Mouse (Mus musculus) neural tube, embryonic 13.5 days (tissue): ENCODE results near the gene Hydin. TPM values are rescaled to one million over a fixed set of nuclear protein-coding genes. Genes with fewer than 3 reads are reported as not detected.
A peak's percentile ranks its signal among the peaks of the same experiment; 100 is the strongest.

Experiments used
- ATAC-seq: fragments of 200-750 bp; cut with Nextera tagmentation; 2 replicates; pipeline ENCODE4 v1.8.0; 2017; ENCODE audit warnings: low read depth, mild to moderate bottlenecking, moderate TSS enrichment, moderate library complexity
- H3K27ac ChIP-seq: fragments of 300-500 bp; sonication (generic); replicated peaks from 2 replicates; pipeline ENCODE4 v1.5.1; 2015; ENCODE audit warnings: moderate library complexity, mild to moderate bottlenecking, inconsistent platforms
- H3K27me3 ChIP-seq: fragments of 300-500 bp; sonication (generic); 2 replicates; pipeline ENCODE4 v1.6.1; 2015; ENCODE audit warnings: mild to moderate bottlenecking, inconsistent platforms
- H3K36me3 ChIP-seq: fragments of 300-500 bp; sonication (generic); 2 replicates; pipeline ENCODE4 v1.6.1; 2015; ENCODE audit warnings: mild to moderate bottlenecking, inconsistent platforms
- H3K4me1 ChIP-seq: fragments of 300-500 bp; sonication (generic); replicated peaks from 2 replicates; pipeline ENCODE4 v1.6.1; 2015; ENCODE audit warnings: inconsistent platforms
- H3K4me2 ChIP-seq: fragments of 300-500 bp; sonication (generic); 2 replicates; pipeline ENCODE4 v1.6.1; 2015; ENCODE audit warnings: inconsistent platforms, mild to moderate bottlenecking, moderate library complexity
- H3K4me3 ChIP-seq: fragments of 300-500 bp; sonication (generic); 2 replicates; pipeline ENCODE4 v1.5.1; 2015; ENCODE audit warnings: mild to moderate bottlenecking, inconsistent platforms
- H3K9ac ChIP-seq: fragments of 300-500 bp; sonication (generic); 2 replicates; pipeline ENCODE4 v1.6.1; 2015; ENCODE audit warnings: moderate library complexity, mild to moderate bottlenecking, inconsistent platforms
- H3K9me3 ChIP-seq: fragments of 300-500 bp; sonication (generic); 2 replicates; pipeline ENCODE4 v1.6.1; 2016; ENCODE audit warnings: inconsistent platforms
- WGBS: fragments of 180-500 bp; shearing (Covaris S2); methylation state at CpG from one replicate; pipeline ENCODE4 v1.1.7; 2015; 5-methylcytosine and 5-hydroxymethylcytosine counted together
- polyA plus RNA-seq: library from polyadenylated mRNA; unstranded; fragments of >200 nt; fragmentation: Nextera tagmentation; extraction: Ambion mirVana; gene quantifications from 2 replicates; pipeline ENCODE4 v1.2.1, GENCODE M21; 2015

The Hydin gene
- polyA plus RNA-seq, 1 experiment from 2014 or later = 0.07 TPM

DNA sequence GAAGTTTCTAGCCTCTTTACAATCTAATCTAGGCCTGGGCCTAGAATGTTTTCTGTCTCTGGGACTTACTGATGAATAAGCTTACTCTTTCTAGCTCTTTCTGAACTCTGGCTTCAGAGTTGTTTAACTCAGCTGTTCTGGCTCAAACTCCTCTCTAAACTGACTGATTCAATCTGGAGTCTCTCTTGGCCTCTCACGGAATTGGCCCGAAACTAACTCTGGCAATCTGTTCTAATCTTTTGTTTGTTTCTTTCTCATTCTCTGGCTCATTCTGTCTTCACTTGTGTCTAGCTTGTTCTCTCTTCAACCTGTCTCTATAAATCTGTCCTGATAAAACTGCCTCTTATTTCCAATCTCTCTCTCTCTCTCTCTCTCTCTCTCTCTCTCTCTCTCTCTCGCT is 137.7 kb downstream of the Hydin start:
- Histone ChIP-seq H3K27ac (no peak overlapping the region), H3K4me2 (no peak overlapping the region), H3K4me3 (no peak overlapping the region), H3K4me1 (peaks cover 8% of the 10 kb centered on the region; the same call in 1 of the 2 replicates), H3K36me3 (no peaks in the 10 kb centered on the region), H3K9ac (no peak overlapping the region), H3K27me3 (no peaks in the 10 kb centered on the region), H3K9me3 (peaks cover 8% of the 10 kb centered on the region; the same call in 1 of the 2 replicates)
- WGBS = 92% methylated on average over 3 of the region's 3 CpGs
- no peak for ATAC-seq

DNA sequence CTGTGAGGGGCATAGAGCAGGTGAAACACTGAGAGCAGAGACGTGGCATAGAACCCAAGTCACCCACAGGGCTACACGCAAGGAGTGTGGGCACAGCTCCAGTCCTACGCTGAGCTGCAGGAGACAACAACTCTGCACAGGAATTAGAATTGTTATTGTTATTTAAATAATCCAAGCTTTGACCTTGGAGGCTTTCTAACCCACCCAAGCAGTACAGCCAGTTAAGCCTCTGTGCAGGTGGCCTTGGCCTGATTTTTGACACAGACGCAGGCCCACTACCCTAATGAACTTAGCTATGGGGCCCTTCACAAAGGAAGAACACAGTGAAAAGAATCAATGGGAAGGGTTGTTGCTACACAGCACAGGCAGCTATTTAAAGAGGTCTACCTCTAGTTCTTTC is 148.3 kb downstream of the Hydin start:
- 68% methylated on average over 4 of the region's 4 CpGs for WGBS
- Histone ChIP-seq H3K4me1 (peaks cover 9% of the 10 kb centered on the region; the same call in 1 of the 2 replicates), H3K4me3 (no peak overlapping the region), H3K27ac (no peak overlapping the region), H3K4me2 (no peak overlapping the region), H3K9me3 (no peaks in the 10 kb centered on the region), H3K27me3 (no peaks in the 10 kb centered on the region), H3K9ac (no peak overlapping the region), H3K36me3 (no peaks in the 10 kb centered on the region)
- no peak for ATAC-seq

DNA sequence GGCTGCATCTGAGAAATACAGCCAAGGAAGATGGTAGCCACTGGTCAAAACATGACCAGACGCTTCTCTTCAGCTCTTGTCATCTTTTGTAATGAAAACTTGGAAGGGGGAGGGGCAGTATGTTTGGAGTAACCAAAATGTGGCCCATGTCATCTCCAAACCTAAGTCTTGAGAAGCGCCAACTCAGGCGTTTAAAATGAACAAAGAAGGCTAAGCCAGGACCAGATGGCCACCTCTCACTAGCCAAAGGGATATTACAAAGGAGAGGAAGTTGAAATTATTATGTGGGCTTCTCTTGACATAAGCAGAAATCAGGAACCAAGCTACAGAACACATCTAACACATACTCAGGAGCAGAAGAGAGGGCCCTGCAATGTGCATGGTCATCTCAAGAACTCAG is 150.2 kb downstream of the Hydin start:
- no peak for ATAC-seq
- H3K27me3 ChIP-seq = no peaks in the 10 kb centered on the region
- H3K9me3 ChIP-seq = no peaks in the 10 kb centered on the region
- H3K36me3 ChIP-seq = no peaks in the 10 kb centered on the region
- no peak overlapping the region for H3K4me2 ChIP-seq
- no peak overlapping the region for H3K9ac ChIP-seq
- 91% methylated on average over 3 of the region's 3 CpGs for whole genome bisulfite sequencing
- H3K4me3 ChIP-seq = no peak overlapping the region
- no peak overlapping the region for H3K27ac ChIP-seq
- peaks cover 9% of the 10 kb centered on the region; the same call in 1 of the 2 replicates for H3K4me1 ChIP-seq

DNA sequence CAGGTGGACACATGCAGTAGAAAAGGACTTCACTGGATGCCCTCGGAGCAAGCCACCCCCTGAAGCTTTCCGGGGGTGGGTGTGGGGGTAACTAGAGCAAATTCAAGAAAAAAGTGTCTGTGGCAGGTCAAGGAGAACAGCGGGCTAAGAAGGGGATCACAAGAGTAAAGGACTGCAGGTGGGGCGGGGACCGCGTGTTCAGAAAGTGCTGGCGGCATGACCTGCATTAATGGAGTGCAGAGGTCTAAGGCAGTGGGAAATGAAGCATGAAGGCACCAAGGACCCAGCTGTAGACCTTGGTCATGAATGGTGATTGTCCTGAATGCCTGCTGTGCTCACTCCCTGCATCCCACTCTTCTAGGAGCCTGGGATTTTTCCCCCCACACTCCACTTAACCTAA is 151.0 kb downstream of the Hydin start:
- H3K4me2 ChIP-seq = no peak overlapping the region
- H3K4me1 ChIP-seq = peaks cover 5% of the 10 kb centered on the region; the same call in 1 of the 2 replicates
- H3K27ac ChIP-seq = no peak overlapping the region
- H3K27me3 ChIP-seq = no peaks in the 10 kb centered on the region
- no peaks in the 10 kb centered on the region for H3K36me3 ChIP-seq
- WGBS = 82% methylated on average over 7 of the region's 7 CpGs
- no peak overlapping the region for H3K4me3 ChIP-seq
- H3K9ac ChIP-seq = no peak overlapping the region
- no peaks in the 10 kb centered on the region for H3K9me3 ChIP-seq
- ATAC-seq = no peak

DNA sequence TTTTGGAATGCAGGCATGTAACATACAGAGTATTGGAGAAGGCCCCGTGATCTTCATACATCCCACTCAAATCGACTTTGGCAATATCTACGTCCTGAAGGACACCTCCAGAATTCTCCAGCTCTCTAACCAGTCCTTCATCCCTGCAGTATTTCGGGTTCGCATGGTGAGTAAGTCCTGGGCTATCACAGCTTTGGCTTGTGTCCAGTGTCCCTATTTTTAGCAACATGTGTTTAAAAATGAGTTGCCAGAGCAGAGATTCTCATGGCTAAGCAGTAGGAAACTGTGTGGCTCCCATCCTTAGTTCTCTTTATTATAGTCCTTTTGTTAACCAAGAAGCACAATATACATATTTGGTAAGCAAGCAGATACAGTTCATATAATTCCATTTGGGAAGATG is 152.9 kb downstream of the Hydin start:
- WGBS = 90% methylated on average over 5 of the region's 5 CpGs
- Histone ChIP-seq H3K4me2 (no peak overlapping the region), H3K4me3 (no peak overlapping the region), H3K9ac (no peak overlapping the region), H3K27me3 (no peaks in the 10 kb centered on the region), H3K27ac (no peak overlapping the region), H3K4me1 (no peaks in the 10 kb centered on the region), H3K36me3 (no peaks in the 10 kb centered on the region), H3K9me3 (no peaks in the 10 kb centered on the region)
- ATAC-seq = no peak

DNA sequence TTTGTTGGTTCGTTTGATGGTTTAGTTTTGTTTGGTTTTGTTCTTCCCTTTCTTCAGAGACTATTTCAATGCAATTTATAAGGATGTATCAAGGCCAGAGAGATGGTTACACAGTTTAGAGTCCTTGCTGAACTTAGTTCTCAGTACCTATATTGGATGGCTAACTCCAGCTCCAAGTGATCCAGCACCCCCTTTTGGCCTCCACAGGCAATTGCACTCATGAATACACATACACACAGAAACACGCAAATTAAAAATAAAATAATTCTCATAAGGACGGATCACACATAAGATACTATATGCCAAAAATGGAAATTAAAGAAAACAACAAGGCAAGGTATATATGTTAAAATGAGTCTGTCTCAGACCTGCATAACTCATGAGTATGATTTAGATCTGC is 153.4 kb downstream of the Hydin start:
- H3K27me3 ChIP-seq = no peaks in the 10 kb centered on the region
- WGBS = 87% methylated on average over 3 of the region's 3 CpGs
- H3K4me1 ChIP-seq = no peaks in the 10 kb centered on the region
- no peaks in the 10 kb centered on the region for H3K9me3 ChIP-seq
- no peaks in the 10 kb centered on the region for H3K36me3 ChIP-seq
- no peak overlapping the region for H3K9ac ChIP-seq
- H3K27ac ChIP-seq = no peak overlapping the region
- no peak overlapping the region for H3K4me2 ChIP-seq
- ATAC-seq = no peak
- no peak overlapping the region for H3K4me3 ChIP-seq

DNA sequence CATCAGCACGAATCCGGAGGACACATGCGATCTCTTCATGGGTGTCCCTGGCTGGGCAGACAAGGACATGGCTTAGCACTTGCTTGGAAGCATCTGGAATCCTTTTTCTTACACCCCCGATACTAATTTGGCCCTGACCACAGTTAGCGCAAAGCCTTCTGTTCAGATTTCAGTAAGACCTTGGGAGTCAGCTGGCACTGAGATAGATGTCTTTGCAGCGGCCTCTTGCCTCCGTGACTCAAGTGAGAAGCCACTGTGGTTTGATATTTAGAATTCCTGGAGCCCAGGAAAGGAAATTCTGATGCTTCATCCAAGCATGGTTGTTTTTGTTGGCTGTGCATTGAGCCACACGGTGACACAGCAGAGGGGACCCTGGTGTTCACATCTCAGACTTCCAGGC is 157.4 kb downstream of the Hydin start:
- H3K4me1 ChIP-seq = no peaks in the 10 kb centered on the region
- H3K36me3 ChIP-seq = no peaks in the 10 kb centered on the region
- H3K4me3 ChIP-seq = no peak overlapping the region
- no peaks in the 10 kb centered on the region for H3K9me3 ChIP-seq
- ATAC-seq = no peak
- H3K27ac ChIP-seq = no peak overlapping the region
- H3K27me3 ChIP-seq = no peaks in the 10 kb centered on the region
- no peak overlapping the region for H3K4me2 ChIP-seq
- no peak overlapping the region for H3K9ac ChIP-seq
- WGBS = 88% methylated on average over 8 of the region's 8 CpGs

DNA sequence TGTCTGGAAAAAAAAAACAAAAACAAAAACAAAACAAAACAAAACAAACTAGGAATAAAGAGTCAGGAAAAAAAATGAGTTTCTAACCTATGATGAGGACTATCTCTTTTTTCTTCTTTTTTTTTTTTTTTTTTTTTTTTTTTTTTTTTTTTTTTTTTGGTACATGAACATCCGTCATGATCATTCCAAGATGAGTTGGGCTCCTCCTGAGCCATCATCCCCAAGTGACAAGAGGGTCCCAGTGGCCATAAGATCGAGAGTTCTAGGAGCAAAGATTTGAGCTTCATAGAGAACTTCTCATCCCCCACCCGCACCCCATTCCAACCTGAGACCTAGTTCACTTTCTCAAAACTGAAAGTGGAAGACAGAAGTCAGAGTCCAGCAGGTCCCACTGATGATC is 164.6 kb downstream of the Hydin start:
- H3K27ac ChIP-seq = no peak overlapping the region
- H3K9me3 ChIP-seq = no peaks in the 10 kb centered on the region
- H3K4me2 ChIP-seq = no peak overlapping the region
- H3K36me3 ChIP-seq = no peaks in the 10 kb centered on the region
- 90% methylated on average over 3 of the region's 3 CpGs for WGBS
- no peaks in the 10 kb centered on the region for H3K27me3 ChIP-seq
- ATAC-seq = no peak
- H3K4me3 ChIP-seq = no peak overlapping the region
- no peaks in the 10 kb centered on the region for H3K4me1 ChIP-seq
- no peak overlapping the region for H3K9ac ChIP-seq

DNA sequence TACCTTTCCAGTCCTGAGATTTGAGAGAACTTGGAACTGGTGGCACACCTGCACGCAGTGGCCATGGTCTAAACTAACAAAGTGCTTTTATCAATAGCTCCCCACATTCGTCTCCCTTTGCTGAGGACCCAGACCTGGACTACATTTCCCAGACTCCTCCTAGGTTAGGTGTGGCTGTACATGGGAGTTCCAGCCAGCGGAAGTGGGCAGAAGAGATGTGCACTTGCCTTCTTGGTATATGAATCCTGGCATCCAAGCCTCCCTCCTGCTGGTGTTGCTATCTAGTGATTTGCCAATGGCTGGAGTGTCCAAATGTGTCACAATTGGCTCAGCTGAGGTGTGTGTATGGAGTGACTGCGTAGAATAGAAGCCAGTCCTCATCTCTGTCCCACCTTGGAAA is 173.8 kb downstream of the Hydin start:
- 0 out of 2 replicates have a peak overlapping the region, but pooled peaks have one; percentile 7 for H3K4me2 ChIP-seq
- no peaks in the 10 kb centered on the region for H3K36me3 ChIP-seq
- 72% methylated on average over 4 of the region's 4 CpGs for WGBS
- no peaks in the 10 kb centered on the region for H3K9me3 ChIP-seq
- ATAC-seq = no peak
- H3K27ac ChIP-seq = no peak overlapping the region
- no peak overlapping the region for H3K4me3 ChIP-seq
- H3K4me1 ChIP-seq = 0 out of 2 replicates have a peak, but pooled peaks cover 5% of the 10 kb centered on the region
- no peak overlapping the region for H3K9ac ChIP-seq
- no peaks in the 10 kb centered on the region for H3K27me3 ChIP-seq

DNA sequence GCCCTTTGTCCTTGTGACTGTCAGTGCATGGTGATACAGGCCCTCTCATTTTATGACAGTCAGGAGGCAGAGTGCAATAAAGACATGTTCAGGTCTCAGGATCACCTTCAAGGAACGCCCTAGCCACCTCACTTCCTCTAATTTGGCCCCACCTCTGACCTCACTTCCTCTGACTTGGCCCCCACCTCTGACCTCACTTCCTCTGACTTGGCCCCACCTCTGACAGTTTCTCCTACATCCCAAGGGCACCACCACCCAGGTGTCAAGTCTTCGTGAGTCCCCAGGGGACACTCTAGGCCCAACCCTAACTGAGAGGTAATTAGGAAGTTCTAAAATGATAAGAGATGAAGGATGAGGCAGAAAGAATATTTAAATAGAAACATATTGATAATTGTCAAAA is 177.5 kb downstream of the Hydin start:
- 83% methylated on average over 2 of the region's 2 CpGs for WGBS
- H3K27ac ChIP-seq = no peak overlapping the region
- ATAC-seq = no peak

DNA sequence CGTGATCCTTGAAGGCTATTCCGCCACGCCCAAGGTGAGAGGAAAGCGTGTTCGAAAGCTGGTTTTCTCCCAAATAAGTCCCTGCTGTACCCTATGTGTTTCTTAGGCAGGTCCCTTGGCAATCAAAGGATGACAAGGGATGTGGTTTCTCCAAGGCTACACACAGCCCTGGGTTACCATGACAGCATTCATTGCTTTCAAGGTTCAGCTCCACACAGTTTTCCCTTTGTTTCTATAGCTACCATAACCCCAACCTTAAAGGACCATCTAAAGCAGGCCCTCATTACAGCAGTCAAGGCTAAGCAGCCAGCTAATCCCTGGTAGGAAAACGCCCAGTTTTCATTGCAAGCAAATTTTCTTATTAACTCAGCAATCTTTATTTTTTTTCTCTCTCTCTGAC is 183.7 kb downstream of the Hydin start:
- H3K4me3 ChIP-seq = no peak overlapping the region
- H3K27ac ChIP-seq = no peak overlapping the region
- no peak overlapping the region for H3K9ac ChIP-seq
- H3K9me3 ChIP-seq = no peaks in the 10 kb centered on the region
- ATAC-seq = no peak
- no peaks in the 10 kb centered on the region for H3K27me3 ChIP-seq
- H3K4me1 ChIP-seq = no peaks in the 10 kb centered on the region
- H3K36me3 ChIP-seq = no peaks in the 10 kb centered on the region
- no peak overlapping the region for H3K4me2 ChIP-seq
- WGBS = 88% methylated on average over 6 of the region's 6 CpGs

More for the DNA sequence above, 177.5 kb downstream of the Hydin start:
- Histone ChIP-seq H3K4me2 (no peak overlapping the region), H3K27me3 (no peaks in the 10 kb centered on the region), H3K4me3 (no peak overlapping the region), H3K9ac (no peak overlapping the region), H3K4me1 (0 out of 2 replicates have a peak, but pooled peaks cover 5% of the 10 kb centered on the region), H3K36me3 (no peaks in the 10 kb centered on the region), H3K9me3 (no peaks in the 10 kb centered on the region)

DNA sequence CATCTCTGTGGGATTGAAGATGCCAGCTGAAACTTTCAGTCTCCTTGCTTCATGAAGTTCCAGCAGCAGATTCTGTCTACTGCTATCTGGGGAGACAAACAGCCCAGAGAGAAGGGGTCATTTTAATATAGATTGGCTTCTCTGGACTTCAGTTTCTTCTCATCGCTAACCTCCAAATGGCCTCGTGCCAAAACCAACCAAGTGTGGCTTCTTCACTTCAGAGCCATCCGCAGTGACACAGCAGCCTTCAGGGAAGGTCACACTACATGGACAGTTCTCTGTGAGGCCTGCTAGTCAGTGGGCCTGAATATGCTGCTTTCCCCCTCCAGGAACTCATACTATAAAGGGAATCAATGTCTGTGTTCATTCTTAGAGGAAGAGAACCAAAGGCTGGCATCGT is 187.7 kb downstream of the Hydin start:
- no peak for ATAC-seq
- Histone ChIP-seq H3K27ac (no peak overlapping the region), H3K36me3 (no peaks in the 10 kb centered on the region), H3K9me3 (no peaks in the 10 kb centered on the region), H3K4me1 (no peaks in the 10 kb centered on the region), H3K9ac (no peak overlapping the region), H3K4me3 (no peak overlapping the region), H3K4me2 (no peak overlapping the region), H3K27me3 (no peaks in the 10 kb centered on the region)
- 77% methylated on average over 4 of the region's 4 CpGs for WGBS

DNA sequence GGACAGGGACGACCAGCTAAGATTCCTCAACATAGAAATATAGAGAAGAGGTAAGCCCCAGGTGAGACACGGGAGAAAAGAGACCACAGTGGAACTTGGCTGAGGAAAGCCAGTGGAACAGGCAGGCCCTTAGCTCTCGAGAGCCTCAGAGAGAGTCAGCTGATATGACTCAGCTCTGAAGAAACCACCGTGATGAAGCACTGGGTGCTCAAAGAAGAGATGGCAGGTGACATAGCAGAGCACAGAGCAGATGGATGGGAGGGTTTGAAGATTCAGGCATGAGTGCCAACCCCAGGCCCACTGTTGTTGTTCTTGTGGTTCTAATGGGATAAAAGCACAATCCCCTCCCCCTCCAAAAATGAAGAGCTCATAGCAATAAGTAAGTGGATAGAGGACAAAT is 190.6 kb downstream of the Hydin start:
- H3K27ac ChIP-seq = no peak overlapping the region
- no peak overlapping the region for H3K9ac ChIP-seq
- H3K27me3 ChIP-seq = no peaks in the 10 kb centered on the region

More for the DNA sequence above, 190.6 kb downstream of the Hydin start:
- H3K4me3 ChIP-seq = no peak overlapping the region
- H3K36me3 ChIP-seq = no peaks in the 10 kb centered on the region
- no peaks in the 10 kb centered on the region for H3K9me3 ChIP-seq
- 79% methylated on average over 4 of the region's 4 CpGs for WGBS
- H3K4me1 ChIP-seq = no peaks in the 10 kb centered on the region
- H3K4me2 ChIP-seq = no peak overlapping the region
- ATAC-seq = no peak
